Mouse (Mus musculus): ENCODE results near the gene Fem1b. TPM values are rescaled to one million over a fixed set of nuclear protein-coding genes. Genes with fewer than 3 reads are reported as not detected.
"Not testable (repeated sequence)": the region's sequence is repeated elsewhere in the genome, so short reads cannot be mapped to it uniquely, and the experiment has no call there.

Gene Fem1b
- 17.1 and 18.7 TPM in 2 replicates for polyA plus RNA-seq (2015; fragmentation: Nextera tagmentation; extraction: Ambion mirVana)

DNA sequence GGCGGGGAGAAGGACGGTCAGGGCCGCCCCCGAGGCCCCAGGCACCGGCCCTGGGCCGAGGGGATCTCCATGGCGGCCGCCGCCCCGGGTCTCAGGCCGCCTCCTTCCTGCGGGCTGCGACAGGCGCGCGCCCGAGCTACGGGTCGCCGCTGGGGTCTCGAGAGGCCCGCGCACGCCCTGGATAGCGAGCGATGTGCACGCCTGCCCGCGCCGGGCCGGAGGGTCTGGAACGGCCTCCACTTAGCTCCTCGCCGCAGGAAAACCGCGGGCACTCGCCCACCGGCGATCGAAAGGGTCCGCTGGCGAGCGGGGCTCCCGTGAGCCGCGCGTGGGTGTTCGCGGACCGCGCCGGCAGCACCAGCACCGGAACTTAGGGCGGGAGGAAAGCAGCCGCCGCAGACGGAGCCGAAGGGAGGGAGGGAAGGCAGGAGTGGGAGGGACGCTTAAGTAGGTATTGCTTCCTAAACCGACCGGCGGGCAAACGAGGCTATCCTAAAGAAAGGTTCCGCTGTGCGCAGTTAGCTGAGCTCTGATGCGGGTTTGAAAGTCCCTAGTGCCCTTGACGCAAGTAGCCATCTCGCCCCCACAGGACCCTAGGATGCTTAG is at the start of gene Fem1b:
Gene Fem1b, minus strand, starts transcription at position 419 of the 606 bp plus-strand sequence.
- Histone ChIP-seq H3K4me2 (peak within 1 kb of the TSS; percentile 87), H3K27me3 (replicated peaks) (no peaks in the 10 kb centered on the region), H3K9me3 (no peaks in the 10 kb centered on the region), H3K4me1 (peaks cover 24% of the 10 kb centered on the region), H3K4me3 (replicated peaks) (peak within 1 kb of the TSS; percentile 94), H3K27ac (peak within 1 kb of the TSS; percentile 97), H3K9ac (peak within 1 kb of the TSS; percentile 95), H3K36me3 (no peaks in the 10 kb centered on the region)
- under 1% methylated on average over 54 of the region's 68 CpGs for WGBS
- peak; percentile 92 for ATAC-seq (ENCODE audit: insufficient read depth, low FRiP score, low read depth)

DNA sequence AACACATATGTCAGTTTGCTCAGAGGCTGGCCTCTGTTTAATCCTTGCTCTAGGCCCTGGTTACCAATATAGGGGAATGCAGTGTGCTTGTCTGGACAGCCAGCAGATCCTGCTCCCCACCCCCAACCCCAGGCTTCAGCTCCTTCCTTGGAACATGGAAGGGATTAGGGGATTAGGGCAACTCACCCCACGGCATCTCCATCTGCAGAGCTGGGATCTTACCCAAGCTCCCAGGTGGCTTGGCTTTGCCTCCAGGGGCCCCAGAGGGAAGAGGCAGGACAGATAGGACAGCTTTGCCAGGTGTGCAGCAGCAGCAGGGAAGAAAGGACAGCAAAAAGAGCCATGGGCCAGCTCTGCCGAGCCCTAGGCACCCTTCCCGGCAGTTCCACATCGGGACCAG is 49.1 kb upstream of the Fem1b start:
- Histone ChIP-seq H3K4me2 (no peak overlapping the region), H3K36me3 (no peaks in the 10 kb centered on the region), H3K4me1 (peaks cover 24% of the 10 kb centered on the region), H3K27ac (no peak overlapping the region), H3K27me3 (replicated peaks) (no peaks in the 10 kb centered on the region), H3K9me3 (no peaks in the 10 kb centered on the region), H3K9ac (no peak overlapping the region), H3K4me3 (replicated peaks) (no peak overlapping the region)
- ATAC-seq (ENCODE audit: insufficient read depth, low FRiP score, low read depth): no peak
- 73% methylated on average over 4 of the region's 4 CpGs for WGBS

DNA sequence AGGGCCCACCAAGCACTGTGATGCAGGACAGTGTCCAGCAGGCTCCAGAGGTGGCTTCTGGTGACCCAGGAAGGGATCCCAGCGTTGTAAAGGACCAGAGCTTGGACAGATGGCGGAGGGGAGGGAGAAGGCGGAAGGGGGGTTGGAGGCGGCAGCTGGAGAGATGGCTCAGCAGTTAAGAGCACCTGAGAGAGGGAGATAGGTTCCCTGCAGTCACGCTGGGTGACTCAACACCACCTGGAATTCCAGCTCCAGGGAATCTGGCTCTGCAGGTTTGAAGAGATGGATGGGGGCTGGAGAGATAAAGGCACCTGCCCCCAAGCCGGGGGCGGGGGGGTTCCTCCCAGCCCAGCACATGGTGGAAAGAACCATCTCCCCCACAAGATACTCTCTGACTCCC is 48.4 kb upstream of the Fem1b start:
- 48% methylated on average over 7 of the region's 7 CpGs for WGBS
- ATAC-seq (ENCODE audit: insufficient read depth, low FRiP score, low read depth); H3K27ac ChIP-seq; H3K27me3 ChIP-seq (replicated peaks); H3K36me3 ChIP-seq; H3K9me3 ChIP-seq; H3K9ac ChIP-seq; H3K4me2 ChIP-seq; H3K4me3 ChIP-seq (replicated peaks): not testable (repeated sequence)
- H3K4me1 ChIP-seq: peaks cover 24% of the 10 kb centered on the region

DNA sequence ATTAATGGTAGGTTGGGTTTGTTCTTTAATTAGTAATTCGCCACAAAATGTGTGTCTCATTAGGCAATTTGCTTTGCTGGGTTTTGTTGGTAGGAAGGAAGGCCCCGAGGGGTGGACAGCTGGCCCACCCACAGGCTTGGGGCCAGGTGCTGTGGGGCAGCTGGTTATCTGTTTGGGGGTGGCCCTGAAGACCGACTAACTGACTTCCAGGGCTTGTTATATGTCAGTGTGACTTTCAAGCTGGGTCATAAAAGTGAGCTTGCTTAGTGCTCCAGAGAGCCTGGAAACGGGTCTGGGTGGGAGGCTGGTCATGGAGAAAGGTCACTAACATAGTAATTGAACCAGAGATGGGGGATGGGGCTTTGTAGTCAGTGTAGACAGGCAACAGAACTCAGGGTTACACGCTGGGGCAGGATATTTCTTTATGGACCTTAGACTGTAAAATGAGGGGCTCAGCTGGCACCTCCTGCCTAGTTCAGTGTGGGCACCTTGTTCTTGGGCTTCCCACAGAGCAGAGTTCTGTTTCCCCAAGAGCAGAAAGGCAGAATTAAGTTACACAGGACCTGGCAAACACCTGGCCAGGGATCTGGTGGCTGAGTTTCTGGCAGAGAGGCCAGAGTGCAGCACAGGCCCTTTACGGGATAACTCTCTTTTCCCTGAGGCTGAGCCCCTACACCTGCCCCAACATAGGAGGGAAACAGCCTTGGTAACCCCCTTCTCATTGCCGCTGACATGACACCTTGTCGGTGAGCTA is 46.7 kb upstream of the Fem1b start:
- Histone ChIP-seq H3K4me2 (peak overlapping the region; percentile 46), H3K27ac (peak overlapping the region; percentile 83), H3K9me3 (no peaks in the 10 kb centered on the region), H3K27me3 (replicated peaks) (no peaks in the 10 kb centered on the region), H3K4me3 (replicated peaks) (peak overlapping the region; percentile 25), H3K36me3 (no peaks in the 10 kb centered on the region), H3K4me1 (peaks cover 28% of the 10 kb centered on the region), H3K9ac (no peak overlapping the region)
- no peak for ATAC-seq (ENCODE audit: insufficient read depth, low FRiP score, low read depth)
- 41% methylated on average over 8 of the region's 8 CpGs for WGBS

DNA sequence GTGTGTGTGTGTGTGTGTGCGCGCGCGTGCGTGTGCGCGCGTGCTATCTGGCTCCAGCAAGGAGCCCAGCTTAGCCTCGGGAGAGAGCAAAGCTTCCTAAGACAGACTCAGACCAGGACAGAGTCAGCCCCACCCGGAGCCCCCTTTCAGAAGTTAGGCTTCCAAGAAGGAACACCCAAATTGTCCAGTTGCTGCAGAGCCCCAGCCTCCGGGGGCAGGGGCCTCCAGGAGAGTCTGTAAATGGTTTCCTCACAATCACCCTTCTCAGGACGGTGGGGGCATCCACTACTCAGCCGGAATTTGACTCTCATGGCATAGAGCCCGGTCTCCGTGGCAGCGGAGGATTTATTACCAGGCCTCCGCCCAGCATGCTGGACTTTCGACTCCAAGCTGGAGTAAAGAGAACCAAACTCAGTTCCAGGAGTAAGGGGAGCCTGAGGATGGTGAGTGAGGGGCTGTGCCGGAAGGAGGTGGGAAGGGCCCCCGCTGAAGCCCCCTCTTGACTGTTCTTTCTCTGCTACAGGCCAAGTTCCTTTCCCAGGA is 46.1 kb upstream of the Fem1b start, which contains the start of gene Calml4:
Gene Calml4, plus strand, starts transcription at position 362 of the 543 bp plus-strand sequence.
- H3K27me3 ChIP-seq (replicated peaks): no peaks in the 10 kb centered on the region
- peak within 1 kb of the TSS; percentile 83 for H3K27ac ChIP-seq
- 27% methylated on average over 20 of the region's 20 CpGs for WGBS
- H3K9ac ChIP-seq: no peak within 1 kb of the TSS
- ATAC-seq (ENCODE audit: insufficient read depth, low FRiP score, low read depth): peak; percentile 59
- peak within 1 kb of the TSS; percentile 25 for H3K4me3 ChIP-seq (replicated peaks)
- no peaks in the 10 kb centered on the region for H3K36me3 ChIP-seq
- H3K4me2 ChIP-seq: peak within 1 kb of the TSS; percentile 46
- no peaks in the 10 kb centered on the region for H3K9me3 ChIP-seq
- peaks cover 28% of the 10 kb centered on the region for H3K4me1 ChIP-seq

DNA sequence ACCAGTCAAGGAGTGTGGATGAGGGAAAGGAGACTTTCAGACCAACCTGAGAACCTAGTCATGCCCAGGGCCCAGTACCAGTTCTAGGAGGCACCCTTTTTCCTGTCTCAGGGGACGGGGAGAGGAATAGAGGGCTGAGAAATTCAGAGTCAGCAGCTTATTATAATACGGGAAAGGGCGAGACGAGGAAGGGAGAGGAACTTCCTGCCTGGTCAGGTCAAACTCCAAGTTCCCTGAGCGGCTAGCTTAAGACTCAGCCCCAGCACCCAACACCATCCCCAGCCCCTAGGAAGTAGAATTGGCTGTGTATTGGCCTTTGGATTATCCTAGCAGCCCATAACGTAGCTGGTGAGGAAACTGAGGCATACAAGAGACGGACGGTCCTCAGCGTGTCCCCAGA is 45.5 kb upstream of the Fem1b start:
- Histone ChIP-seq H3K27me3 (replicated peaks) (no peaks in the 10 kb centered on the region), H3K9me3 (no peaks in the 10 kb centered on the region), H3K4me2 (peak overlapping the region; percentile 46), H3K27ac (peak overlapping the region; percentile 83), H3K4me3 (replicated peaks) (peak overlapping the region; percentile 25), H3K9ac (no peak overlapping the region), H3K36me3 (no peaks in the 10 kb centered on the region), H3K4me1 (peaks cover 28% of the 10 kb centered on the region)
- WGBS: 52% methylated on average over 9 of the region's 9 CpGs
- peak; percentile 44; the same call in 1 of the 2 replicates for ATAC-seq (ENCODE audit: insufficient read depth, low FRiP score, low read depth)

DNA sequence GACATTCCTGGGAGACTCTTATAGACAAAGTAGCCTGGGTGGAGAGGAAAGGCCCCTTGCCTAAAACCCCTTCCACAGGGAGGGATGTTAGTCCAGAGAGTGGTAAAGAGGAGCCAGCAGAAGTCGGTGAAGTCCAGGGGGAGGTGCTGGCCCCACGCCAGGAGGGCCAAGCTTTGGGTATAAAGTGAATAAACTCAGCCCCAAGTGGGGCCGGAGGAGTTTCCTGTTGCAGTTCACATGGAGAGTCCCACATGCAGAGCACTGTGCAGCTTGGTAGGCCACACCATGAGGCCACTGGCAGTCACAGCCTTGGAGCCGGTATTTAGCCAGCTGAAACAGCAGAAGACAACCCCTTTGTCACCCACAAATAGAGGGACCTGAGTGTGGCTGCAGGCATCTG is 42.7 kb upstream of the Fem1b start:
- no peaks in the 10 kb centered on the region for H3K36me3 ChIP-seq
- no peak overlapping the region for H3K27ac ChIP-seq
- H3K4me1 ChIP-seq: peaks cover 24% of the 10 kb centered on the region
- H3K27me3 ChIP-seq (replicated peaks): no peaks in the 10 kb centered on the region
- no peak overlapping the region for H3K4me3 ChIP-seq (replicated peaks)
- WGBS: 40% methylated on average over 4 of the region's 4 CpGs
- ATAC-seq (ENCODE audit: insufficient read depth, low FRiP score, low read depth): no peak
- H3K9ac ChIP-seq: no peak overlapping the region
- H3K9me3 ChIP-seq: no peaks in the 10 kb centered on the region
- no peak overlapping the region for H3K4me2 ChIP-seq

DNA sequence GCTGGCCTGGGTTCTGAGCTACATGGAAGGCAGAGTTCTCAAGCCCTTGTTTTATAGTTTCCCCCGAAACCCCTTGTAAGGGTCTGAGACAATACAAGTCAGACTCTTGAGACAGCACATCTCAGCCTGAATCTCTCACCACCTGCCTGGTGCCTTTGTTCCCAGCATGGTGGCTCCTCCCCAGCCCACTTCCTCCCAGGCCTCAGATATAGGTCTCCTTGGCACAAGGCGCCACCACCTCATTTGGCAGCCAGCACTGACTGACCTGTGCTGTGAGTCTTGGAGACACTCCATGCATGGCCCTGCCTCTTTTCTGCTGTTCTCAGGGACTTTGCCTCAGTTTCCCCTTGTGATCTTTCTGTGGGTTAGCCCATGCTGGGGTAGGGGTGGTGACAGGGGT is 39.8 kb upstream of the Fem1b start:
- Histone ChIP-seq H3K9me3 (no peaks in the 10 kb centered on the region), H3K27me3 (replicated peaks) (no peaks in the 10 kb centered on the region), H3K4me2 (no peak overlapping the region), H3K9ac (no peak overlapping the region), H3K4me1 (peaks cover 11% of the 10 kb centered on the region), H3K4me3 (replicated peaks) (no peak overlapping the region), H3K27ac (no peak overlapping the region), H3K36me3 (no peaks in the 10 kb centered on the region; the same call in 1 of the 2 replicates)
- ATAC-seq (ENCODE audit: insufficient read depth, low FRiP score, low read depth): no peak
- 93% methylated on average over 2 of the region's 2 CpGs for WGBS

DNA sequence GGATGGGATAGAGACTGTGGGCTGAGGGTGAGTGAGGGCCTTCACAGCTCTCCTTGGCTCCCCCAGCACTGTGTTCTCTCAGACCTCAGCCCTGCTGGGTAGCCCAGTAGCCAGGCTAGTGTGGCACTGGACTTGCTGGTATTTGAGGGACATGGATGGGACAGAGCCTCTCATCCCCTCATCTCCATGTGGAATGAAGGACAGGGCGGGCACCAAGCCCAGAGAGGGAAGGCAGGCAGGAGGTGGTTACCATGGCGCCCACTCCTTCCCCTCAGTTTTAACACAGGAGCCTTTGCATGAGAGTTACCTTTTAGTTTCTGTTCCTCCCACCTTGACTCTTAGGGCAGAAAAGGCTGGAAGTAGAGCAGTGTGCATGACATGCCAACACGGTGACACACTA is 36.9 kb upstream of the Fem1b start:
- no peaks in the 10 kb centered on the region for H3K27me3 ChIP-seq (replicated peaks)
- no peaks in the 10 kb centered on the region; the same call in 1 of the 2 replicates for H3K36me3 ChIP-seq
- H3K27ac ChIP-seq: no peak overlapping the region
- no peak overlapping the region for H3K9ac ChIP-seq
- H3K4me2 ChIP-seq: no peak overlapping the region
- H3K4me1 ChIP-seq: peaks cover 6% of the 10 kb centered on the region
- WGBS: 94% methylated on average over 3 of the region's 3 CpGs
- ATAC-seq (ENCODE audit: insufficient read depth, low FRiP score, low read depth): no peak
- H3K9me3 ChIP-seq: no peaks in the 10 kb centered on the region
- H3K4me3 ChIP-seq (replicated peaks): no peak overlapping the region

DNA sequence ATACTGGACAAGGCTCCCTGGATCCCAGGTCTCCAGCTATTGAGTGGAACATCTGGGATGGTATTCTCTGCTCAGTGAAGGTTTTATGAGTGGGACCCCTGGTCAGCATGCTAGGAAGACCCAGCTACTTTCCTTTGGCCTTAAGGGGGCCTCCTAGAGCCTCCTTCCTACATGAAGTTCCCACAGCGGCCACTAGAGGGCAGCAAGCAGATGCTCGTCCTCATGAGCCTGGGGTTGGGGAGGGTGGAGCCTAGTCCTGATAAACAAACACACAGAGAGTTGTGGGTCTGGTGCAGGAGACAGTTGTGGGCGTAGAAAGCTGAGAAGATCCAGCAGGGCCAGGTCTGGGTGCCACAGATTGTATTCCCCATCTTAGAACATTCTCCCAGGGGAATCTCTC is 36.0 kb upstream of the Fem1b start:
- H3K4me1 ChIP-seq: peaks cover 6% of the 10 kb centered on the region
- no peaks in the 10 kb centered on the region for H3K9me3 ChIP-seq
- H3K4me2 ChIP-seq: no peak overlapping the region
- H3K27ac ChIP-seq: no peak overlapping the region
- no peaks in the 10 kb centered on the region for H3K27me3 ChIP-seq (replicated peaks)
- H3K36me3 ChIP-seq: no peaks in the 10 kb centered on the region; the same call in 1 of the 2 replicates
- peak; percentile 54; the same call in 1 of the 2 replicates for ATAC-seq (ENCODE audit: insufficient read depth, low FRiP score, low read depth)
- H3K4me3 ChIP-seq (replicated peaks): no peak overlapping the region
- H3K9ac ChIP-seq: no peak overlapping the region
- WGBS: 2% methylated on average over 3 of the region's 3 CpGs

DNA sequence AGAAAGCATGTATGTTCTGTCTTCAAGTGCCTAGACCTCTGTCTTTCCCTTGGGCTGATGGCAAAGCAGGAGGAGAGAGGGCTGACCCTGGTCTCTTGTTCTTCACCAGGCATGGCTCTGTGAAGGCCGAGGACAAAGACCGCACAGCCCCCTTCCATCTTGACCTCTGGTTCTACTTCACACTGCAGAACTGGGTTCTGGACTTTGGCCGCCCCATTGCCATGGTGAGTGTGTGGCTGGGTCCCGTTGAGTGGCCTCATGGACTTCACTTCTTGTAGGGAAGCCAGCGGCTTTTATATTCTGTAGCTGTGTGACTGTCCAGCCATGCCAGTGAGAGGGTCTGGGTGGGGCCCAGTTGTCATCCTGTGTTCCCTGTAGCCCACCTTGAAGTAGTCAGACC is 32.7 kb upstream of the Fem1b start:
- no peaks in the 10 kb centered on the region for H3K9me3 ChIP-seq
- WGBS: 93% methylated on average over 5 of the region's 5 CpGs
- no peaks in the 10 kb centered on the region; the same call in 1 of the 2 replicates for H3K36me3 ChIP-seq
- H3K9ac ChIP-seq: no peak overlapping the region
- no peak for ATAC-seq (ENCODE audit: insufficient read depth, low FRiP score, low read depth)
- peaks cover 19% of the 10 kb centered on the region for H3K4me1 ChIP-seq
- no peak overlapping the region for H3K4me3 ChIP-seq (replicated peaks)
- no peak overlapping the region for H3K27ac ChIP-seq
- H3K27me3 ChIP-seq (replicated peaks): no peaks in the 10 kb centered on the region
- no peak overlapping the region for H3K4me2 ChIP-seq

Data from stomach, embryonic 15.5 days (tissue).